Mouse (Mus musculus) brain, embryonic 14.5 days (tissue): ENCODE measurements at regions not wholly inside any gene's neighbourhood (a gene's known extent, or its start where the extent isn't known, plus 50 kb on each side); places are given as distances from the start of the nearest gene placed in this dataset.

Source experiments
- CTCF ChIP-seq: fragments of 200-500 bp; IDR thresholded peaks from 2 replicates; pipeline ENCODE4 v1.5.1; 2012; ENCODE audit warnings: inconsistent platforms, mild to moderate bottlenecking, moderate library complexity, borderline replicate concordance; ENCODE audit not compliant: insufficient read depth, insufficient read length; ENCODE audit errors: extremely low read depth
- POLR2A ChIP-seq: fragments of 200-500 bp; IDR thresholded peaks from 2 replicates; pipeline ENCODE4 v1.6.1; 2012; ENCODE audit warnings: mild to moderate bottlenecking, inconsistent platforms, borderline replicate concordance; ENCODE audit not compliant: poor library complexity, insufficient read depth, insufficient read length, severe bottlenecking; ENCODE audit errors: extremely low read depth

- TF ChIP-seq CTCF (no peak), POLR2A (no peak)
These were observed 271.6 kb upstream of the Got2 start for GRCm38 (mm10) chr8:96159899-96160298.
